Mouse (Mus musculus) inflammation-experienced regulatory T-cells, adult 6 months (primary cell): ENCODE measurements around the gene Tmtc2. TPM values are rescaled to one million over a fixed set of nuclear protein-coding genes. Genes with fewer than 3 reads are reported as not detected.

ENCODE experiments used
- ATAC-seq: one replicate; pipeline ENCODE4 v1.8.0; 2017
- polyA plus RNA-seq, 3 experiments: library from polyadenylated mRNA; unstranded; fragments of 100-300 nt; shearing (Covaris generic); gene quantifications; one replicate each; pipeline ENCODE4 v1.2.1; 2017

The Tmtc2 gene
- under 1 TPM in 1 of 3 experiments, not detected in 2; 0.15 TPM for polyA plus RNA-seq

- ATAC-seq = peak; percentile 78
Observed at GRCm38 (mm10) chr10:105573908-105574694, at the start of gene Tmtc2. Gene Tmtc2, minus strand, starts transcription at chr10:105574451.

GRCm38 (mm10) chr10:105612117-105612516 lies 37.9 kb upstream of the Tmtc2 start:
- ATAC-seq = no peak

- no peak for ATAC-seq
Observed at GRCm38 (mm10) chr10:105598826-105599225, 24.6 kb upstream of the Tmtc2 start.

- ATAC-seq = no peak
Observed at GRCm38 (mm10) chr10:105597226-105597625, 23.0 kb upstream of the Tmtc2 start.

- ATAC-seq = no peak
Observed at GRCm38 (mm10) chr10:105595480-105596102, 21.3 kb upstream of the Tmtc2 start.

- ATAC-seq = no peak
Observed at GRCm38 (mm10) chr10:105588141-105588540, 13.9 kb upstream of the Tmtc2 start.

GRCm38 (mm10) chr10:105579318-105579717 lies 5.1 kb upstream of the Tmtc2 start:
- ATAC-seq = no peak

- no peak for ATAC-seq
Observed at GRCm38 (mm10) chr10:105578291-105578845, 4.1 kb upstream of the Tmtc2 start.

GRCm38 (mm10) chr10:105574695-105575660 lies 727 bp upstream of the Tmtc2 start:
- peak; percentile 66 for ATAC-seq

GRCm38 (mm10) chr10:105573306-105573907 lies 844 bp downstream of the Tmtc2 start:
- peak; percentile 18 for ATAC-seq

GRCm38 (mm10) chr10:105572829-105573228 lies 1.4 kb downstream of the Tmtc2 start:
- no peak for ATAC-seq

GRCm38 (mm10) chr10:105572301-105572700 lies 1.9 kb downstream of the Tmtc2 start:
- no peak for ATAC-seq

- no peak for ATAC-seq
Observed at GRCm38 (mm10) chr10:105571831-105572230, 2.4 kb downstream of the Tmtc2 start.

GRCm38 (mm10) chr10:105571019-105571418 lies 3.2 kb downstream of the Tmtc2 start:
- ATAC-seq = no peak

GRCm38 (mm10) chr10:105569573-105569972 lies 4.7 kb downstream of the Tmtc2 start:
- ATAC-seq = no peak

- no peak for ATAC-seq
Observed at GRCm38 (mm10) chr10:105567825-105568531, 6.3 kb downstream of the Tmtc2 start.

GRCm38 (mm10) chr10:105561548-105561947 lies 12.7 kb downstream of the Tmtc2 start:
- ATAC-seq = no peak

GRCm38 (mm10) chr10:105557581-105557980 lies 16.7 kb downstream of the Tmtc2 start:
- no peak for ATAC-seq

- no peak for ATAC-seq
Observed at GRCm38 (mm10) chr10:105556890-105557572, 17.2 kb downstream of the Tmtc2 start.

GRCm38 (mm10) chr10:105554153-105554552 lies 20.1 kb downstream of the Tmtc2 start:
- no peak for ATAC-seq

GRCm38 (mm10) chr10:105548040-105548439 lies 26.2 kb downstream of the Tmtc2 start:
- no peak for ATAC-seq
